Mouse (Mus musculus) ES-Bruce4 (cell line): ENCODE data around the gene Ube2h.

ENCODE experiments used
- EP300 ChIP-seq: IDR thresholded peaks from 2 replicates; pipeline ENCODE4 v1.6.1; 2011; ENCODE audit warnings: low read depth, low read length; ENCODE audit not compliant: insufficient read depth
- POLR2A ChIP-seq: IDR thresholded peaks from one replicate; pipeline ENCODE4 v1.8.1; 2011; ENCODE audit warnings: low read length; ENCODE audit not compliant: insufficient read depth

DNA sequence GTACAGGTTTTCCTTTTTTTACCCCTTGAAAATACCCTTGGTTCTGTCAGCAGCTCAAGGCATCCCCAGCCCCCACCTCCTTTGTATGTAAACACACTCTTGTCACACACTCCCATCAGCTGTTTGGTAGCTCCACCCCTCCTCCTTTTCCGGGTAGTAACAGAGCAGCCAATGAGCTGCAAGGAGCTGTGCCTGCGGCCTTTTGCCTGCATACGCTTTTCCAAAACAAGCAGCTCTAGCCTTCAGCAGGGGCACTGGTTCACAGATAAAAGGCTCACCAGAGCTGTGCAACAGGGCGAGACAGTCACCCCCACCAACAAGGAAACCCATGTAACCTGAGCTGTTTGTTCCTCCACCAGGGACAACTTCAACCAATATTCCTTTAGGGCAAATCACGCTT is 4.0 kb downstream of the Ube2h start:
- TF ChIP-seq EP300, result peak; percentile 73; the same call in 1 of the 2 replicates
- no peak for TF ChIP-seq POLR2A
